Mouse (Mus musculus) MEL (cell line): ENCODE results near the gene Lemd1. TPM values are rescaled to one million over a fixed set of nuclear protein-coding genes. Genes with fewer than 3 reads are reported as not detected.

Source experiments
- DNase-seq: peaks from one replicate; pipeline ENCODE4 v3.0.0; 2011; ENCODE audit warnings: low read depth, low spot score
- H3K27ac ChIP-seq: 2 replicates; pipeline ENCODE4 v1.5.1; 2012; ENCODE audit warnings: low read depth, mild to moderate bottlenecking, control low read depth, low read length, moderate library complexity; ENCODE audit not compliant: control insufficient read depth
- H3K27me3 ChIP-seq, 2 experiments: fragments of 150-350 bp in 1 of 2; sonication (generic) in 1 of 2; 2 replicates each; pipeline ENCODE4 v1.6.1; 2012; ENCODE audit warnings: low read length in 2 of 2, mild to moderate bottlenecking in 2 of 2, improper control_type of control experiment in 1 of 2, moderate library complexity in 1 of 2; ENCODE audit not compliant: insufficient read depth in 2 of 2, control insufficient read depth in 1 of 2
- H3K36me3 ChIP-seq, 2 experiments: 2 replicates each; pipeline ENCODE4 v1.6.1; 2012 to 2014; ENCODE audit warnings: low read length in 2 of 2, improper control_type of control experiment in 1 of 2, inconsistent platforms in 1 of 2, mild to moderate bottlenecking in 1 of 2; ENCODE audit not compliant: insufficient read depth in 2 of 2, control insufficient read depth in 1 of 2
- H3K4me1 ChIP-seq, 2 experiments: fragments of 150-350 bp in 1 of 2; sonication (generic) in 1 of 2; 2 replicates each; pipeline ENCODE4 v1.6.1; 2012; ENCODE audit warnings: low read length in 2 of 2, improper control_type of control experiment in 1 of 2, mild to moderate bottlenecking in 1 of 2; ENCODE audit not compliant: insufficient read depth in 2 of 2, control insufficient read depth in 1 of 2
- H3K4me3 ChIP-seq, 2 experiments: fragments of 150-350 bp in 1 of 2; sonication (generic) in 1 of 2; 2 replicates each; pipeline ENCODE4 v1.5.1; 2012; ENCODE audit warnings: low read depth in 2 of 2, low read length in 2 of 2, mild to moderate bottlenecking in 2 of 2, moderate library complexity in 2 of 2, control low read depth in 1 of 2, improper control_type of control experiment in 1 of 2; ENCODE audit not compliant: control insufficient read depth in 1 of 2, insufficient read depth in 1 of 2
- H3K79me2 ChIP-seq: 2 replicates; pipeline ENCODE4 v1.6.1; 2012; ENCODE audit warnings: mild to moderate bottlenecking, low read length, moderate library complexity; ENCODE audit not compliant: control insufficient read depth, poor library complexity, insufficient read depth
- H3K9ac ChIP-seq: 2 replicates; pipeline ENCODE4 v1.6.1; 2012; ENCODE audit warnings: low read depth, mild to moderate bottlenecking, control low read depth, low read length, moderate library complexity; ENCODE audit not compliant: control insufficient read depth, poor library complexity, severe bottlenecking
- H3K9me3 ChIP-seq: fragments of 150-350 bp; sonication (generic); replicated peaks from 2 replicates; pipeline ENCODE4 v1.6.1; 2012; ENCODE audit warnings: mild to moderate bottlenecking, low read length, improper control_type of control experiment, moderate library complexity; ENCODE audit not compliant: insufficient read depth
- CHD2 ChIP-seq: IDR thresholded peaks from 2 replicates; pipeline ENCODE4 v1.6.1; 2011; ENCODE audit warnings: low read length, improper control_type of control experiment
- CTCF ChIP-seq, 3 experiments: IDR thresholded peaks in 2 of 3; conservative IDR thresholded peaks in 1 of 3; 2 replicates each; pipeline ENCODE4 v1.5.1; 2011 to 2012; ENCODE audit warnings: low read length in 3 of 3, low read depth in 2 of 3, mild to moderate bottlenecking in 2 of 3, improper control_type of control experiment in 1 of 3, inconsistent platforms in 1 of 3, mixed read lengths in 1 of 3, moderate library complexity in 1 of 3; ENCODE audit not compliant: control insufficient read depth in 1 of 3, insufficient read depth in 1 of 3, poor library complexity in 1 of 3, severe bottlenecking in 1 of 3
- EP300 ChIP-seq, 2 experiments: IDR thresholded peaks; 2 replicates each; pipeline ENCODE4 v1.6.1; 2011; ENCODE audit warnings: improper control_type of control experiment in 2 of 2, low read length in 2 of 2, low read depth in 1 of 2, mild to moderate bottlenecking in 1 of 2
- ETS1 ChIP-seq: IDR thresholded peaks from 2 replicates; pipeline ENCODE4 v1.6.1; 2012; ENCODE audit warnings: low read depth, mild to moderate bottlenecking, inconsistent platforms, low read length, improper control_type of control experiment, moderate library complexity
- GATA1 ChIP-seq: IDR thresholded peaks from 2 replicates; pipeline ENCODE4 v1.6.1; 2011; ENCODE audit warnings: low read depth, low read length, improper control_type of control experiment
- MAFK ChIP-seq: IDR thresholded peaks from 2 replicates; pipeline ENCODE4 v1.6.1; 2011; ENCODE audit warnings: low read depth, mild to moderate bottlenecking, low read length, improper control_type of control experiment, borderline replicate concordance
- MAX ChIP-seq: IDR thresholded peaks from 2 replicates; pipeline ENCODE4 v1.6.1; 2011; ENCODE audit warnings: low read length, improper control_type of control experiment
- MEF2A ChIP-seq: IDR thresholded peaks from 2 replicates; pipeline ENCODE4 v1.6.1; 2014; ENCODE audit warnings: low read depth, mild to moderate bottlenecking, inconsistent platforms, low read length, improper control_type of control experiment; ENCODE audit not compliant: poor library complexity, insufficient replicate concordance, severe bottlenecking; ENCODE audit errors: extremely low read depth
- MXI1 ChIP-seq: IDR thresholded peaks from 2 replicates; pipeline ENCODE4 v1.6.1; 2011; ENCODE audit warnings: mild to moderate bottlenecking, low read depth, low read length, improper control_type of control experiment
- MYB ChIP-seq: IDR thresholded peaks from 2 replicates; pipeline ENCODE4 v1.6.1; 2011; ENCODE audit warnings: mild to moderate bottlenecking, low read depth, low read length, improper control_type of control experiment
- MYC ChIP-seq: IDR thresholded peaks from 2 replicates; pipeline ENCODE4 v1.6.1; 2011; ENCODE audit warnings: low read depth, mild to moderate bottlenecking, low read length, improper control_type of control experiment, moderate library complexity
- NRF1 ChIP-seq: IDR thresholded peaks from 2 replicates; pipeline ENCODE4 v1.6.1; 2014; ENCODE audit warnings: low read depth, mild to moderate bottlenecking, inconsistent platforms, low read length, improper control_type of control experiment, moderate library complexity; ENCODE audit not compliant: poor library complexity, insufficient read depth, severe bottlenecking
- POLR2A ChIP-seq, 2 experiments: IDR thresholded peaks; 2 replicates each; pipeline ENCODE4 v1.6.1; 2011 to 2012; ENCODE audit warnings: low read length in 2 of 2, mild to moderate bottlenecking in 2 of 2, control low read depth in 1 of 2, improper control_type of control experiment in 1 of 2, low read depth in 1 of 2, moderate library complexity in 1 of 2; ENCODE audit not compliant: control insufficient read depth in 1 of 2, insufficient read depth in 1 of 2, poor library complexity in 1 of 2
- POLR2AphosphoS2 ChIP-seq: IDR thresholded peaks from 2 replicates; pipeline ENCODE4 v1.6.1; 2011; ENCODE audit warnings: low read length, improper control_type of control experiment
- POLR2AphosphoS5 ChIP-seq: IDR thresholded peaks from 2 replicates; pipeline ENCODE4 v1.6.1; 2012; ENCODE audit warnings: low read depth, borderline replicate concordance, mild to moderate bottlenecking, inconsistent platforms, low read length, moderate library complexity, mixed read lengths
- RAD21 ChIP-seq: IDR thresholded peaks from 2 replicates; pipeline ENCODE4 v1.6.1; 2011; ENCODE audit warnings: mild to moderate bottlenecking, low read depth, low read length, improper control_type of control experiment
- SIN3A ChIP-seq: IDR thresholded peaks from 2 replicates; pipeline ENCODE4 v1.6.1; 2012; ENCODE audit warnings: low read length, improper control_type of control experiment, inconsistent platforms
- TBP ChIP-seq: IDR thresholded peaks from 2 replicates; pipeline ENCODE4 v1.8.0; 2011; ENCODE audit warnings: low read depth, low read length, improper control_type of control experiment
- UBTF ChIP-seq: IDR thresholded peaks from 2 replicates; pipeline ENCODE4 v1.6.1; 2012; ENCODE audit warnings: low read depth, mild to moderate bottlenecking, inconsistent platforms, low read length, improper control_type of control experiment, moderate library complexity, borderline replicate concordance; ENCODE audit not compliant: insufficient read depth
- USF2 ChIP-seq, 2 experiments: IDR thresholded peaks; 2 replicates each; pipeline ENCODE4 v1.6.1; 2011 to 2012; ENCODE audit warnings: improper control_type of control experiment in 2 of 2, low read length in 2 of 2, borderline replicate concordance in 1 of 2, inconsistent platforms in 1 of 2, low read depth in 1 of 2, mild to moderate bottlenecking in 1 of 2; ENCODE audit not compliant: insufficient read depth in 1 of 2
- ZC3H11A ChIP-seq: IDR thresholded peaks from 2 replicates; pipeline ENCODE4 v1.6.1; 2012; ENCODE audit warnings: low read depth, mild to moderate bottlenecking, inconsistent platforms, low read length, improper control_type of control experiment
- polyA plus RNA-seq, 2 experiments: library from polyadenylated mRNA; stranded (reverse) in 1 of 2; unstranded in 1 of 2; fragments of >175 nt in 1 of 2; fragments of >200 nt in 1 of 2; gene quantifications; 2 replicates each; pipeline versions ENCODE4 v1.2.1 to v1.2.4; 2012; ENCODE audit warnings: low replicate concordance in 2 of 2, low read depth in 1 of 2; ENCODE audit not compliant: insufficient read length in 2 of 2, insufficient read depth in 1 of 2, missing spikeins in 1 of 2
- total RNA-seq: library from RNA; depleted of rRNA; stranded (reverse); fragments of 300-350 nt; gene quantifications from 2 replicates; pipeline ENCODE4 v1.2.3, GENCODE M21; 2012

Gene Lemd1
- total and polyA plus RNA-seq, 3 experiments: not detected

GRCm38 (mm10) chr1:132151908-132152307, 39.3 kb upstream of the Lemd1 start:
- H3K36me3 ChIP-seq: no peaks in the 10 kb centered on the region; a peak in 2 of 4 replicates
- no peak overlapping the region for H3K4me3 ChIP-seq
- no peak for DNase-seq
- no peaks in the 10 kb centered on the region; a peak in 1 of 4 replicates for H3K27me3 ChIP-seq
- TF ChIP-seq GATA1 (0 out of 2 replicates have a peak, but pooled peaks have one; percentile 20), RAD21 (no peak)
- H3K9ac ChIP-seq: no peak overlapping the region
- H3K4me1 ChIP-seq: peaks cover 0 to 4% of the 10 kb centered on the region in 2 experiments; a peak in 1 of 4 replicates
- no peak overlapping the region for H3K27ac ChIP-seq
- no peaks in the 10 kb centered on the region for H3K79me2 ChIP-seq
- no peaks in the 10 kb centered on the region for H3K9me3 ChIP-seq

DNA sequence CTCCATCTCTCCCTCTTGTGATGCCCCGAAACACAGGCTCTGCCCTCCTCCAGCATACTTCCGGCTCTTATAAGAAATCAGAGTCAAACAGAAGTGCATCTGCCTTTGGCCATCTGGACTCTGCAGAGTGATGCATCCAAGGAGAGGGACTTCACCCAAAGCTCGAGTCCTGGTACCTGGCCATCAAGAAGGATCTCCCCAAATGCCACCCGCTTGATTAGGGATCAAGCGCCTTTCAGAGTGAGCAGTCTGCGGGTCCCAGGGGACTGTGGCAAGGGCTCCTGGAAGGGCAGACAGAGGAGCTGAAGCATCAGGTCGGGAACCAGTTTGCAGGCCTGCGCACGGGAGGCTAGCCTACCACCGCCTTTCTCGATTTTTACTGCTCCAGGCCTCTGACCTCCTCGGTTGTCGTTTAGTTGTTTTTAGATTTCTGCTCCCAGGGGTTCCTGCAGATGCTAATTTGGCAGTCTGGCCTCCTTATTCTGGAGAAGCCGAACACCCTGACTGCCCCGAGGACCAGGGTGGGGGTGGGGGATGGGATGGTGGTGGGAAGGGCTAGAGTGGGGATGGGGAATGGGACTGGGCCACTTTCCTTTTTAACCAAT, 38.0 kb upstream of the Lemd1 start:
- H3K9ac ChIP-seq: no peak overlapping the region
- DNase-seq: no peak
- H3K79me2 ChIP-seq: no peaks in the 10 kb centered on the region
- no peak for TF ChIP-seq POLR2A (IDR thresholded peaks at IDR 0.05; ENCODE audit: control insufficient read depth in 1 of 2, insufficient read depth in 1 of 2, low read depth in 1 of 2, low read length in 2 of 2, poor library complexity in 1 of 2)
- no peak for TF ChIP-seq ETS1
- no peak for TF ChIP-seq TBP
- no peak for TF ChIP-seq MYC
- no peak for TF ChIP-seq EP300 (IDR thresholded peaks at IDR 0.05; ENCODE audit: low read depth in 1 of 2, low read length in 2 of 2)
- TF ChIP-seq UBTF: no peak
- no peak for TF ChIP-seq POLR2AphosphoS2
- TF ChIP-seq CTCF (IDR thresholded peaks at IDR 0.05 in 2 of 3, conservative IDR thresholded peaks at IDR 0.05 in 1 of 3; ENCODE audit: control insufficient read depth in 1 of 3, insufficient read depth in 1 of 3, low read depth in 2 of 3, low read length in 3 of 3, poor library complexity in 1 of 3, severe bottlenecking in 1 of 3): no peak
- TF ChIP-seq MEF2A: no peak
- TF ChIP-seq MAFK: no peak
- no peak for TF ChIP-seq MAX
- TF ChIP-seq MYB: no peak
- no peak for TF ChIP-seq SIN3A
- no peak for TF ChIP-seq MXI1
- TF ChIP-seq CHD2: no peak
- no peak for TF ChIP-seq NRF1
- TF ChIP-seq USF2 (IDR thresholded peaks at IDR 0.05; ENCODE audit: borderline replicate concordance in 1 of 2, insufficient read depth in 1 of 2, low read depth in 1 of 2, low read length in 2 of 2): no peak
- TF ChIP-seq POLR2AphosphoS5: no peak
- no peak for TF ChIP-seq ZC3H11A
- H3K9me3 ChIP-seq: no peaks in the 10 kb centered on the region
- no peak overlapping the region for H3K27ac ChIP-seq
- peaks cover 0 to under 1% of the 10 kb centered on the region in 2 experiments; a peak in 2 of 4 replicates for H3K27me3 ChIP-seq
- no peaks in the 10 kb centered on the region; a peak in 2 of 4 replicates for H3K36me3 ChIP-seq
- H3K4me1 ChIP-seq: peaks cover 0 to 4% of the 10 kb centered on the region in 2 experiments; a peak in 1 of 4 replicates
- H3K4me3 ChIP-seq: no peak overlapping the region
